Mouse (Mus musculus) heart, embryonic 15.5 days (tissue): ENCODE data around the gene Olfr1389. TPM values are rescaled to one million over a fixed set of nuclear protein-coding genes. Genes with fewer than 3 reads are reported as not detected.
"Not testable (repeated sequence)": the region's sequence is repeated elsewhere in the genome, so short reads cannot be mapped to it uniquely, and the experiment has no call there.

Source experiments
- ATAC-seq: fragments of 200-750 bp; cut with Nextera tagmentation; replicated peaks from 2 replicates; pipeline ENCODE4 v1.8.0; 2017; ENCODE audit warnings: low read depth, moderate TSS enrichment; ENCODE audit not compliant: insufficient number of reproducible peaks, insufficient read depth, low FRiP score
- H3K27ac ChIP-seq: fragments of 300-500 bp; sonication (generic); 2 replicates; pipeline ENCODE4 v1.5.1; 2015; ENCODE audit warnings: mild to moderate bottlenecking, inconsistent platforms
- H3K27me3 ChIP-seq: fragments of 300-500 bp; sonication (generic); 2 replicates; pipeline ENCODE4 v1.6.1; 2015; ENCODE audit warnings: inconsistent platforms
- H3K36me3 ChIP-seq: fragments of 300-500 bp; sonication (generic); 2 replicates; pipeline ENCODE4 v1.6.1; 2015; ENCODE audit warnings: mild to moderate bottlenecking, inconsistent platforms
- H3K4me1 ChIP-seq: fragments of 300-500 bp; sonication (generic); replicated peaks from 2 replicates; pipeline ENCODE4 v1.6.1; 2015; ENCODE audit warnings: inconsistent platforms
- H3K4me2 ChIP-seq: fragments of 300-500 bp; sonication (generic); 2 replicates; pipeline ENCODE4 v1.6.1; 2015; ENCODE audit warnings: inconsistent platforms, mild to moderate bottlenecking, moderate library complexity
- H3K4me3 ChIP-seq: fragments of 300-500 bp; sonication (generic); 2 replicates; pipeline ENCODE4 v1.5.1; 2015; ENCODE audit warnings: mild to moderate bottlenecking, inconsistent platforms
- H3K9ac ChIP-seq: fragments of 300-500 bp; sonication (generic); 2 replicates; pipeline ENCODE4 v1.6.1; 2015; ENCODE audit warnings: mild to moderate bottlenecking, inconsistent platforms
- H3K9me3 ChIP-seq: fragments of 300-500 bp; sonication (generic); replicated peaks from 2 replicates; pipeline ENCODE4 v1.6.1; 2016; ENCODE audit warnings: inconsistent platforms
- WGBS: fragments of 180-500 bp; shearing (Covaris S2); methylation state at CpG from one replicate; pipeline ENCODE4 v1.1.7; 2015; ENCODE audit warnings: mixed read lengths; 5-methylcytosine and 5-hydroxymethylcytosine counted together
- polyA plus RNA-seq: library from polyadenylated mRNA; unstranded; fragments of >200 nt; fragmentation: Nextera tagmentation; extraction: Ambion mirVana; gene quantifications from 2 replicates; pipeline ENCODE4 v1.2.1, GENCODE M21; 2015

Gene Olfr1389
- not detected in 2 replicates for polyA plus RNA-seq

DNA sequence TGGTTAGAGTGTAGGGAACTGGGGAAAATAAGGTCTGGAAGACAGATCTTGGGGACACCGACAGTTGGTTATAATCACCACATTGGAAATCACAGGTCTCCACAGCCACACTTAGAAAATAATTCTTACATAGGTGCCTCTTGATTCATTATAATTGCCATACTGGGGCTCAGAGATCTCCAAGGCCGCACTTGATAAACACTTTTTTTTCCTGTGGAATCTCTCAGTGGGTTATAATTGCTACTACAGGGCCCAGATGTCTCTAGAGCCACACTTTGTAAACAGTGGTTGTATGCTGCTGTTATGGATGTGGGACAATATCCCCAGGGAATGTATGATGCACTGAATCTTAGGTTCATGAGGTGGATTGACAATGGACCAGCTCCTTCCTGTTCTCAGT lies at the start of gene Olfr1389:
TSS of gene Olfr1389 (plus strand) at position 301 of the 400 bp plus-strand sequence.
- H3K9ac ChIP-seq, result no peak within 1 kb of the TSS
- 58% methylated on average over 2 of the region's 2 CpGs for WGBS

DNA sequence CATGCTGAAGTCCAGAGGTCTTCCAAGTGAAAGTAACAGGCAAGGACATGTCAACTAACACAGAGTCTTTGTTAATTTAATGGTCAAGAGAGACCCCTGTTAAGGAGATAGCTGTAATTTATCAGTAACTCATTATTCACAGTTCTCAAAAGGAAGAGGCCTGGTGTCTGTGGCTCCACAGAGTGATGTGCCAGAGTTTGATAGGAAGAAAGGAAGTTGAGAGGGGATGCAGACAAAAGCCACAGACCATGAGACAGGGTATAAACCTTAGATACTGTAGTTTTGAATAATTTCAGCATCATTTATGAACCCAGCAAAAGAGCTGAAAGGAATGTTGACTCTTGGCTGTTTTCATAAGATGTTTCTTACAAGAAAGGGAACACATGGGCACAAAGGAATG lies 39.7 kb upstream of the Olfr1389 start:
- H3K4me2 ChIP-seq, result no peak overlapping the region
- no peak for ATAC-seq

More for the DNA sequence above, at the start of gene Olfr1389:
- Histone ChIP-seq H3K27me3 (no peaks in the 10 kb centered on the region), H3K4me3 (no peak within 1 kb of the TSS), H3K4me2 (no peak within 1 kb of the TSS), H3K4me1 (peaks cover 5% of the 10 kb centered on the region; the same call in 1 of the 2 replicates), H3K27ac (no peak within 1 kb of the TSS), H3K36me3 (no peaks in the 10 kb centered on the region), H3K9me3 (no peaks in the 10 kb centered on the region)
- no peak for ATAC-seq

DNA sequence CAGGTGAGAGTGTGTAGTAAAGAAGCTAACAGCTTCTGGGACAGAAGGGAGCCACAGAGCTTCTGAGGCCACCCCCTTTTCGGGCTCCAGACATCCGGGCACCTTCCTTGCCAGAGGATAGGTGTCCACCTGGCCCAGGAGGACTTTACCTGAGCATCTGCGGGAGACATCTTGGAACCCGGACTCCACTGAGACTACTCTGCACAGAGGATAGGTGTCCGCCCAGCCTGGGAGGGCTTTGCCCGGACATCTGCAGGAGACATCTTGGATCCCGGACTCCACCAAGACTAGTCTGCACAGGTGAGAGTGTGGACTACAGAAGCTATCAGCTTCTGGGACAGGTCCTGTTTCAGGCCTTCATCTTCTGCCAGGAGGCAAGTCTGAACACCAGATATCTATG lies 36.7 kb upstream of the Olfr1389 start:
- not testable (repeated sequence) for H3K4me3 ChIP-seq
- 86% methylated on average over 7 of the region's 7 CpGs for WGBS

More for the DNA sequence above, 39.7 kb upstream of the Olfr1389 start:
- no peaks in the 10 kb centered on the region for H3K36me3 ChIP-seq
- no peak overlapping the region for H3K9ac ChIP-seq
- no peaks in the 10 kb centered on the region for H3K4me1 ChIP-seq
- no peaks in the 10 kb centered on the region for H3K9me3 ChIP-seq
- no peaks in the 10 kb centered on the region for H3K27me3 ChIP-seq
- no peak overlapping the region for H3K27ac ChIP-seq
- no peak overlapping the region for H3K4me3 ChIP-seq

DNA sequence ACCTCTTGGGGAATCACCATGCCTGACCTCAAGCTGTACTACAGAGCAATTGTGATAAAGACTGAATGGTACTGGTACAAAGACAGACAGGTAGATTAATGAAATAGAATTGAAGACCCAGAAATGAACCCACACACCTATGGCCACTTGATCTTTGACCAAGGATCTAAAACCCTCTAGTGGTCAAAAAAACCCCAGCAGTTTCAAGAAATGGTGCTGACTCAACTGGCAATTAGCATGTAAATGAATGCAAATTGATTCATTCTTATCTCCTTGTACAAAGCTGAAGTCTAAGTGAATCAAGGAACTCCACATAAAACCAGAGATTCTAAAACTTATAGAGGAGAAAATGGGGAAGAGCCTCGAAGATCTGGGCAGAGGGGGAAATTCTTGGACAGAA lies 30.2 kb upstream of the Olfr1389 start:
- not testable (repeated sequence) for H3K9ac ChIP-seq, H3K4me1 ChIP-seq, H3K4me3 ChIP-seq, H3K27ac ChIP-seq, ATAC-seq, H3K36me3 ChIP-seq, H3K4me2 ChIP-seq, H3K9me3 ChIP-seq, H3K27me3 ChIP-seq
- 73% methylated on average over 1 of the region's 1 CpGs for WGBS

More for the DNA sequence above, 36.7 kb upstream of the Olfr1389 start:
- H3K27ac ChIP-seq, H3K9ac ChIP-seq, H3K4me2 ChIP-seq, H3K27me3 ChIP-seq, H3K36me3 ChIP-seq, H3K4me1 ChIP-seq, H3K9me3 ChIP-seq, ATAC-seq: not testable (repeated sequence)

DNA sequence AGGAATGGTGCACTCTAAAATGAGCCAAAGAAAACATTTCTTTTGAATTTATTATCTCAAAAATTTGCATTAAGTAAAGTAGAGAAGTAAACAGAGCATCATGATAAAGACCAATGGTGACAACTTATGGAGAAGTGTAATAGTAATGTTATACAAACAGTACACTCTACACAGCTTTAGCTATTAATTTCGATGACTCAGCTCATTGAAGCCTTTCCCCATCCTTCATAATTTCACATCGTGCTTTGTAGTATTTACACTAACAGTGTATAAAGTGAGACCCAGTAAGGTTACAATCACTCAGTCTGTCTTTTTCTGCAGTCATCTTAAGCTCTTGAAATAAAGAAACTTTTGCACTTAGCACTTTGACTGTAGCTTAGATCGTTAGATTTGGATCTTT lies 16.1 kb upstream of the Olfr1389 start:
- Histone ChIP-seq H3K4me2 (no peak overlapping the region), H3K36me3 (no peaks in the 10 kb centered on the region), H3K9ac (no peak overlapping the region), H3K4me1 (no peaks in the 10 kb centered on the region), H3K4me3 (no peak overlapping the region), H3K9me3 (no peaks in the 10 kb centered on the region), H3K27me3 (no peaks in the 10 kb centered on the region), H3K27ac (no peak overlapping the region)
- 67% methylated on average over 3 of the region's 3 CpGs for WGBS
- ATAC-seq, result no peak

DNA sequence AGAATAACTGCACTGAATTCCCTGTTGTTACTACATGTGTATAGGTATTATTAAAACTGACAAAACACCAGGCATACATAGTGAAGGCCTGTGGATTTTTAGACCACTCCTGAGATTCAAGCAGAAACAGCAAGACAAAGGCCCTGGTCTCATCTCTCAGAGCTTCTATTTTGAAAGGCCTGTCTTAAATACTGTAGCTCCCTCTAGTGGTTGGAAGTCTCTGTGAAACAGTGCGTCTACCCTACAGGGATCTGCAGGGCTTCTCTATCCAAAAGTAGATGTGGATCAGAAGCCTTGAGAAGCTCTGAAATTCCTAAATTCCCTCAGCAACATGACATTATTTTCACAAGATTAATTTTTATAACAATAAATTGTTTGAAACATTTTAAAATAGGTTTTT lies 12.3 kb upstream of the Olfr1389 start:
- Histone ChIP-seq H3K4me3 (no peak overlapping the region), H3K27ac (no peak overlapping the region), H3K36me3 (no peaks in the 10 kb centered on the region), H3K4me1 (no peaks in the 10 kb centered on the region), H3K27me3 (no peaks in the 10 kb centered on the region), H3K9ac (no peak overlapping the region), H3K9me3 (no peaks in the 10 kb centered on the region), H3K4me2 (no peak overlapping the region)
- no peak for ATAC-seq
- WGBS, result 17% methylated on average over 1 of the region's 1 CpGs

DNA sequence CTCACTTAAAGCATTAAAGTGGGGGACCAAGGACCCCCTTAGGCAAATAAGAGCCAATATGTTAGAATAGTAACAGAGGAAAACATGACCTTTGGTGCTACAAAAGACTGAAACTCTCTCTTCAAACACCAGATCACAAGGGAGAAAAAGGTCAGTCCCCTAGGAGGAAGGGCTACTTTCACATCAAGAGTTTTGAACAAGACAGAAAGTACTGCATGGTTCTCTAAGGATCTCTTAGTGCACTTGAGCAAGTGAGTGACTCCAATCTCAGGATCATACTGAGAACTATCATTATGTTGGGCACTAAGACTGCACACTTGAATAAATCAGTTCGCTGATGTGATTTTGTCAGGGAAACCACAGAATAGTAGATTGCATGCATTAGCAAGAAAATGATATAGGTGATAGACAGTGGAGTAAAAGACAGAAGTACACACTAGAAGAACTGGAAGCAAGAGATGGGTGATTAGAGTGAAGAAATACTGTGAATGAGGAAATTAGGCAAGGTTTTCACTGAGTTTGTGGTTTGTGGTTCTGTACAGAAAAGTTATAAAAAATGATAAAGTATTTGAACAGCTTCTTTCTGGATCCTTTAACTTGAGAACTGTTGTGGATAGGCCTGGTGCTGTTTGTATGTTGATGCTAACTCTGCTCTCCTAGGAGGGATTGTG lies 2.5 kb downstream of the Olfr1389 start:
- no peaks in the 10 kb centered on the region for H3K27me3 ChIP-seq
- no peaks in the 10 kb centered on the region for H3K36me3 ChIP-seq
- no peak overlapping the region for H3K27ac ChIP-seq
- peaks cover 5% of the 10 kb centered on the region; the same call in 1 of the 2 replicates for H3K4me1 ChIP-seq
- no peak overlapping the region for H3K9ac ChIP-seq
- H3K9me3 ChIP-seq, result no peaks in the 10 kb centered on the region
- H3K4me3 ChIP-seq, result no peak overlapping the region
- no peak for ATAC-seq
- 80% methylated on average over 1 of the region's 1 CpGs for WGBS
- H3K4me2 ChIP-seq, result no peak overlapping the region

DNA sequence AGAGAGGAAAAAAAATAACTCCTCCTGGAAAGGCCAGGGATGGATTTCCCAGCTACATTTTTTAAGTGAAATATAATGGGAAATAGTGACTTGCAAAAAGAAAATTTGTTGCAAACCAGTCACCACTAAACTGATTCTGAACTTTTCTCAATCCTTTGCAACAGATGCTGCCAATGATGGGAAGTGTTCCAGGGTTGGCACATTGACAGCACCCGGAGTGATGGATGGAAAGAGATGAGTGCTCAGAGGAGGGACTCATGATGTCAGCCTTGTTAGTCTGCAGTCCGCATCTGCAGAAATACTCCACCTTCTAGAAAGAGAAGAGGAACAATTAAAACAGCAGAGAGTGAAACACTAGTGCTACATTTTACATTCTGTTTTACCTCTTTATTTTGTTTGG lies 6.8 kb downstream of the Olfr1389 start:
- 81% methylated on average over 2 of the region's 2 CpGs for WGBS
- no peak for ATAC-seq
- Histone ChIP-seq H3K4me3 (no peak overlapping the region), H3K36me3 (no peaks in the 10 kb centered on the region), H3K9ac (no peak overlapping the region), H3K4me1 (no peaks in the 10 kb centered on the region), H3K27me3 (no peaks in the 10 kb centered on the region), H3K4me2 (no peak overlapping the region), H3K9me3 (no peaks in the 10 kb centered on the region; the same call in 1 of the 2 replicates), H3K27ac (no peak overlapping the region)

DNA sequence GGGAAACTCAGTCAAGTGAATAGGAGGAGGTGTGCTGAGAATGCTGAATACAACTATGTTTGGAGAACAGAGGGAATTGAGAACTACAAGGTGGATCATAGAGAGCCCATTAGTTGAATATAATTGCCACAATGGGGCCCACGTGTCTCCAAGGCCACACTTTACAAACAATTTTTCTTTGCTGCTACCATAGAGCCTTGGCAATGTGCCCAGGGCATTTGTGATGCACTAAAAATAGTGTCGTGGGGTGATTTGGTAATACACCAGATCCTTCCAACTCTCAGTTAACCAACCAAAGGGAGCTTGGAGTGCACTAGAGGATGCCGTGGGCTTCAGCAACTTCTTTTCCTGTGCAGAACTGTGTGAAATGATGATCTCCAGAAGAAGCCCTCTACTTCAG lies 13.5 kb downstream of the Olfr1389 start, which contains the start of gene Olfr1388:
TSS of gene Olfr1388 (plus strand) at position 214 of the 400 bp plus-strand sequence.
- no peak within 1 kb of the TSS for H3K9ac ChIP-seq
- WGBS, result 30% methylated on average over 3 of the region's 3 CpGs
- no peaks in the 10 kb centered on the region for H3K36me3 ChIP-seq
- no peak within 1 kb of the TSS for H3K27ac ChIP-seq
- ATAC-seq, result no peak
- H3K4me2 ChIP-seq, result no peak within 1 kb of the TSS
- H3K9me3 ChIP-seq, result no peaks in the 10 kb centered on the region; the same call in 1 of the 2 replicates
- 0 out of 2 replicates have a peak, but pooled peaks cover 3% of the 10 kb centered on the region for H3K4me1 ChIP-seq
- H3K4me3 ChIP-seq, result no peak within 1 kb of the TSS
- H3K27me3 ChIP-seq, result no peaks in the 10 kb centered on the region

DNA sequence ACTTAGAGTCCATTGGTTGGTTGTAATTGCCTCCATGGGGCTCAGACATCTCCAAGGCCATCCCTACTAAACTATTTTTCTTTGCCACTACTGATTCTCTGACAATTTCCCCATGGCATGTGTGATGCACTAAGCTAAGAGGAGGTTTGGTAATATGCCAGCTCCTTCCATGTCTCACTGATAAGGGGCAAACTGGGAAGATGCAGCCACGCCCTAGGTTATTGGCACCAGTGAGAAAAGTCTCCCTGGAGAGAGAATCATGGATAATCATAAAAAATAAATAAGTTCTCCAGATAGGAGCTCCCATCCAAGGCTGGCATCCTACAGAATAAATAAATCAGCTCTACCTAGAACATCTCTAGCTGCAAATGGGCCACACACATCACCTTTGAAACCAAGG lies 32.2 kb downstream of the Olfr1389 start, which contains the start of gene Olfr1387:
TSS of gene Olfr1387 (plus strand) at position 301 of the 400 bp plus-strand sequence.
- Histone ChIP-seq H3K4me2 (no peak within 1 kb of the TSS), H3K4me1 (no peaks in the 10 kb centered on the region), H3K27ac (no peak within 1 kb of the TSS), H3K27me3 (no peaks in the 10 kb centered on the region), H3K4me3 (no peak within 1 kb of the TSS), H3K9me3 (no peaks in the 10 kb centered on the region), H3K36me3 (no peaks in the 10 kb centered on the region), H3K9ac (no peak within 1 kb of the TSS)
- ATAC-seq, result no peak
- 50% methylated on average over 1 of the region's 1 CpGs for WGBS

DNA sequence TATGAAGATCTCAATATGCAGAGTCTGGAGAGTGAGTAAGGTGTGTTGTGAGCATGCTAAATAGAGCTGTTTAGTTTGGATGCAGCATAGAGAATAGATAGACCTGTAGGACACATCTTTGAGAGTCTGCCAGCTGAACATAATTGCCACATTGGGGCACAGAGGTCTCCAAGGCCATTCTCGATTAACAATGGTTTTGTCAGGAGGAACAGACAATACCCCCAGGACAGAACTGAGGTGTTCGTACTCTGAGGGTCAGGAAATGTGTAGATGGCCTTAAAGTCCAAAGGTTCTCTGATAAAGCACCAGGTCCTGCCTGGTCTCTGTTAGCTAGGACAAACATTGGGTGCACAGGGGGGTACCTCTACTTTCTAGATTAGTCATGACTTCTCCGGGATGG lies 41.9 kb downstream of the Olfr1389 start, which contains the start of gene Olfr1386:
TSS of gene Olfr1386 (plus strand) at position 301 of the 400 bp plus-strand sequence.
- not testable (repeated sequence) for H3K4me3 ChIP-seq, H3K9ac ChIP-seq, ATAC-seq, H3K27me3 ChIP-seq, H3K36me3 ChIP-seq, H3K27ac ChIP-seq, H3K4me2 ChIP-seq, H3K9me3 ChIP-seq, H3K4me1 ChIP-seq
- WGBS, result 74% methylated on average over 3 of the region's 3 CpGs
